Comparison of ENCODE assay signal across 8 mouse cellular contexts in genomic region chr10:126935556-126936381, GRCm38 (mm10). TPM values are rescaled to one million over a fixed set of nuclear protein-coding genes. Genes with fewer than 3 reads are reported as not detected.
DNase-seq lines count a peak whose midpoint lies in the region; ATAC-seq lines count a peak whose summit lies in the region.

No protein-coding gene starts in this region.

- no peaks in the 10 kb centered on the region for H3K27me3 ChIP-seq in kidney, embryonic 14.5 days (ENCODE audit: control insufficient read depth, insufficient read depth, low read length)

- H3K36me3 ChIP-seq in kidney, embryonic 14.5 days (ENCODE audit: control insufficient read depth, insufficient read depth, low read length), result no peaks in the 10 kb centered on the region

- ATAC-seq in kidney, embryonic 14.5 days (ENCODE audit: low FRiP score, low TSS enrichment), result peak; percentile 24; the same call in 1 of the 2 replicates

- 39% methylated on average over 18 of the region's 18 CpGs for WGBS in kidney, embryonic 14.5 days

- H3K27ac ChIP-seq in kidney, embryonic 14.5 days (ENCODE audit: low read depth, low read length), result peak overlapping the region; percentile 91

- no peak for DNase-seq in kidney, adult 8-10 months
- DNase-seq in NIH3T3 (ENCODE audit: low read depth), result peak; percentile 70
- DNase-seq in frontal cortex, postnatal 36 days (ENCODE audit: low spot score in 2 of 2), result peak; percentile 53 to 67
- peak; percentile 23 for DNase-seq in retina, embryonic 14.5 days (ENCODE audit: low spot score)
- DNase-seq in adrenal gland, postnatal 14 days, result no peak
- no peak for DNase-seq in cerebellum, adult 8-10 months
- no peak for DNase-seq in yolk sac, embryonic 10.5 days (ENCODE audit: low spot score)

- H3K9me3 ChIP-seq in kidney, embryonic 14.5 days (ENCODE audit: control insufficient read depth, low read length), result peaks cover 3% of the 10 kb centered on the region; the same call in 1 of the 2 replicates

- peak overlapping the region; percentile 35; the same call in 1 of the 2 replicates for H3K9ac ChIP-seq in kidney, embryonic 14.5 days (ENCODE audit: low read depth, low read length)

- peaks cover 29% of the 10 kb centered on the region for H3K4me1 ChIP-seq in kidney, embryonic 14.5 days (ENCODE audit: control insufficient read depth, insufficient read depth, low read length)

- H3K4me3 ChIP-seq in kidney, embryonic 14.5 days (ENCODE audit: low read length), result no peak overlapping the region

- H3K4me2 ChIP-seq in kidney, embryonic 14.5 days (replicated peaks; ENCODE audit: low read depth, low read length), result no peak overlapping the region

RNA-seq across cellular contexts. Expression of gene Atp23, which starts 34.6 kb away (rescaled TPM):
- 22.7 and 26.8 TPM in 2 replicates for polyA plus RNA-seq in kidney, embryonic 14.5 days (2014; fragmentation: Nextera tagmentation; extraction: Ambion mirVana)
- total RNA-seq in adrenal gland, postnatal 14 days (2021), result 7.1 and 8.9 TPM in 2 replicates

RNA-seq across cellular contexts. Expression of gene Ctdsp2, which starts 42.7 kb away (rescaled TPM):
- 81.1 and 112 TPM in 2 replicates for polyA plus RNA-seq in kidney, embryonic 14.5 days (2014; fragmentation: Nextera tagmentation; extraction: Ambion mirVana)
- total RNA-seq in adrenal gland, postnatal 14 days (2021), result 115 and 144 TPM in 2 replicates

Comparison
In these comparisons a context has a peak if more than half of its experiments do, and no peak if none do; other contexts are left out.
1. DNase-seq: peak in NIH3T3 (single experiment), frontal cortex, postnatal 36 days (2 of 2) and retina, embryonic 14.5 days (single experiment); none in kidney, adult 8-10 months (0 of 2), adrenal gland, postnatal 14 days (single experiment), cerebellum, adult 8-10 months (single experiment) and yolk sac, embryonic 10.5 days (single experiment).